Mouse (Mus musculus) heart, postnatal 14 days (tissue): ENCODE measurements at regions not wholly inside any gene's neighbourhood (a gene's known extent, or its start where the extent isn't known, plus 50 kb on each side); places are given as distances from the start of the nearest gene placed in this dataset.

ENCODE experiments used
- DNase-seq, 2 experiments: peaks; one replicate each; pipeline ENCODE4 v3.0.0; 2021 to 2022
- intact Hi-C: fragments of 180-260 bp; cut with DNase I; formaldehyde crosslinking; loops from one replicate; pipeline ENCODE4 v1.15.1; 2025

DNA sequence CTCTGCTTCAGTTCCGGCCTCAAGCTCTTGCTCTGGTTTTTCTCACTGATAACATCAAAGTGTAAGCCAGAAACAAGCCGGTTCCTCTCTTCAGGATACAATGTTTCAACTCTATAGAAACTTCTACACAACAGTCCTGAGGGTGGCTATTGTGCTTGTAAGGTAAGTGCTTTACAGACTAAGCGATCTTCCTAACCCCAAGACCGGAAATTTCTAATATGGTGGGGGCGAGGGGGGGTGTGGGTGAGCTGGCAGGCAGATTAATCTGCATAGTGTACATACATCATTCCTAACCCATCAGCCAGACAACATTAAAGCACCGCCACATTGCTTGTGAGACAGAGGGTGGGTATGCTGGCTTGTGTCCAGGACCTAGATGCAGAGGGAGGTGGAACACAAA is 200.8 kb downstream of the Uaca start:
- intact Hi-C loops, result no loop called here
- no peak for DNase-seq

DNA sequence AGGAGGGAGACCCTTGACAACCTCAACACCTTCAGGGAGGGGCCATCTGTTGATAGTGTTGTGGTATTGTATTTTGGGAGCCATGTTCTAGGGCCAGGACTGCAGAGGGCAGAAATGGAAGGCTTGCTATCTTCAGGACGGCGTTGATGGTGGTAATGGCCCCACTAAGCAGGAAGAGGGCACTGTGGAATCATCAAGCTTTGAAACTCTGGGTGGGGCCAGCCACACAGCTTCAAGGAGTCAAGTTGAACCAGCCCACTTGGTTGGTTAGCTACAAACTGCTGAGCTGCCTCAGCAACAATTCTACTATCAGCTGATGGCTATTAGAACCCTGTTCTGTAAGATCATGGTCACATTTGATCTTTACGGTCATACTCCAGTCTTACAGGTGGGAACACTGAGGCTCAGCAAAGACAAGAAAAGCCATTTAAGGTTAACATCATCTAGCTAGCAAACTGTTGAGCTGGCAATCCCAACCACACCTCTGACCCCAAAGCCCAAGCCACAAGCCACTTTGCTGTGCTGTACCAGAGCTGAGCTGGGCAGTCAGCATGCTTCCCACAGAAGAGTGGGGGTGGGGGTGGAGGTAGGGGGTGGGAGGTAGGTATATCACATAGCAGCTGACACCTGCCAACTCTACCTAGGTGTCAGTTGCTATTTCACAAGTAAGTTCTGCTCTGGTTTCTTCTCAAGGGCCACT is 203.9 kb downstream of the Uaca start:
- DNase-seq, result peak in 1 of 2 experiments; percentile 35
- intact Hi-C loops, result no loop called here

DNA sequence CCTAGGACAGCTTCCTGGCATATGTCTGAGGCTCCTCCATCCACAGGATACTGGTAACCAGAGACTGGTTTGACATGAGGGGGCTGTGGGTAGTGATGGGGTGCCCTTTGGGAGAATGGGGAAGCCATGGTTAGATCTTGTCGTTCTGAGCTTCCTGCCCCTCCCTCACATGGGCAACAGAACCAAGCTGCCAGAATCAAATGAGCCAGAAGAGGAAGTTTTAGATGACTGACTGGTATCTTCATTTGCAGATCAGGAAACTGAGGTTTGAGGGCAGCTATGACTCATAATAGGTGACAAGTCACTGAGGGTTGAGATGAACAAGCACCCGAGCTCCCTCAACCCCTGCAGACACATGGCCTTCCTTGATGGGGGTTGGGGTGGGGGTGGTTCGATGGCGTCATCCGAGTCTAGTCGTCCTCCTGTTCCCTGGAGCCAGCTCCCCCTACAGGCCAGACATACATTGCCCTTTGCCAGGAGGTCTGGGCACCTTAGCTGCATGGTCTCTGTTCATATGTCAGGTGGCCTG is 204.7 kb downstream of the Uaca start:
- intact Hi-C loops, result no loop called here
- peak; percentile 13 to 24 for DNase-seq

DNA sequence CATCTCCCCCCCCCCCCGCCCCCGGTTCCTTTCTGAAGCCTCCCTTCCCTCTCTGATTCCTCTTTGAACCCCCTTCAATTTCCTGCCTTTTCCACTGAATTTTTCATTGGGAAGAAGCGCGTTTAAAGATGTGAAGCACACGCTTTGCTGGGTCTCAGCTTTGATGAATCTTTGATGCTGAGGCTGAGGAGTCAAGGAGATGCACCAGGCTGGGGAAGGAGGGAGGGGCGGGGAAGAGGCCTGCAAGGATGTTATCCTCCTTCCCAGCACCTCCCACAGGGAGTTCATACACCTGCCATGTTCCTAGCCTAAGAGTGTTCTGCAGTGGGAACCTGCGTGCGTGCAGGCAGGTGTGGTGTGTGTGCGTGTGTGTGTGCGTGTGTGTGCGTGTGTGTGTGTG is 205.9 kb downstream of the Uaca start:
- intact Hi-C loops, result no loop called here
- DNase-seq, result no peak

DNA sequence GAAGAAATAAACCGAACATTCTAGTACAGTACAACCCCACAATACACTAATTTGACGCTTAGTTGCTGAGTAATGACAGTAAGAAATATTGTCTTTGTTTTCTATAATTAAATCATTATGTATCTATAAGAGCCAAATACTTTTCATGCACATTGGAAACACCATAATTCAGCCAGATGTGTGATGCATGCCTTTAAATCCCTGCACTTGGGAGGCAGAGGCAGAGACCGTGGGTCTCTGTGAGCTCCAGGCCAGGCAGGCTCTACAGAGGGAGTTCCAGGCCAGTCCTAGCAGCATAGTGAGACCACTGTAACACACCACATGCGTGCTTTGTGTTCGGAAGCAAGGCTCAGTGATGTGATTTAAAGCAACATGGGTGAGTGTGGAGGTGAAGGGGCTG is 208.2 kb downstream of the Uaca start:
- intact Hi-C loops, result no loop called here
- DNase-seq, result no peak

DNA sequence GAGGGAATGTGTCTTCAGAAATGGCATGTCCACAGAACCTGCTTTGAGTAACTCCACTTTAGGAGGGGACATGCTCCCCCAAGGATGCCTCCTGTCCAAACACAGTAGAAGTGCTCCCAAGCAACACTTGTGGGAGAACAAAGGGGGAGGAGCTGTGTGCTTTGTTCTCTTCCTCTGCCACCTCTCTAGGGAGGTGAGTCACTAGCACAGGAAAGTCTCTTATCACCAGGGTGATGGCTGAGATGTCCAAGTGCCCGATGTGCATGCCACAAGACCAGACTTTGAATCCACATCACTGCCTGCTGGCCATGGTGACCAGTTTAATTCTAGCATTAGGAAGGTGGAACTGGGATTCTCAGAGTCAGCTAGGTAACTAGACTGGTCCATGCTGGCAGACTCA is 214.1 kb downstream of the Uaca start:
- DNase-seq, result no peak

DNA sequence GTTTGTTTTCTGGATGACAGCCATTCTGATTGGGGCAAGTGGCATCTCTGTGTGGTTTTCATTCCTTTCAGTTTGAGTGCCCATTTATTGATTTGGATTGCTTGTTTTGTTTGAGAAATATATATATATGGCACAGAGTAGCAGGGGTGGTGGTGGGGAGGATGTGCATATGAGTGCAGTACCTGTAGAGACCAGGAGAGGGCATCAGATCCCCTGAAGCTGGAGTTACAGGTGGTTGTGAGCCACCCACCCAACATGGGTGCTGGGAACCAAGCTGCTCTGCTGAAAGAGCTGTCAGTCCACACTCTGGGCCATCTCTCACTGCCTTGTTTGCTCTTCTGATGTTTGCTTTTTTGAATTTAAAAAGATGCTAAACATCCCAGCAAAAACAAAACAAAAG is 216.7 kb downstream of the Uaca start:
- no peak for DNase-seq
- intact Hi-C loops, result no loop called here

More for the DNA sequence above, 214.1 kb downstream of the Uaca start:
- intact Hi-C loops, result no loop called here

DNA sequence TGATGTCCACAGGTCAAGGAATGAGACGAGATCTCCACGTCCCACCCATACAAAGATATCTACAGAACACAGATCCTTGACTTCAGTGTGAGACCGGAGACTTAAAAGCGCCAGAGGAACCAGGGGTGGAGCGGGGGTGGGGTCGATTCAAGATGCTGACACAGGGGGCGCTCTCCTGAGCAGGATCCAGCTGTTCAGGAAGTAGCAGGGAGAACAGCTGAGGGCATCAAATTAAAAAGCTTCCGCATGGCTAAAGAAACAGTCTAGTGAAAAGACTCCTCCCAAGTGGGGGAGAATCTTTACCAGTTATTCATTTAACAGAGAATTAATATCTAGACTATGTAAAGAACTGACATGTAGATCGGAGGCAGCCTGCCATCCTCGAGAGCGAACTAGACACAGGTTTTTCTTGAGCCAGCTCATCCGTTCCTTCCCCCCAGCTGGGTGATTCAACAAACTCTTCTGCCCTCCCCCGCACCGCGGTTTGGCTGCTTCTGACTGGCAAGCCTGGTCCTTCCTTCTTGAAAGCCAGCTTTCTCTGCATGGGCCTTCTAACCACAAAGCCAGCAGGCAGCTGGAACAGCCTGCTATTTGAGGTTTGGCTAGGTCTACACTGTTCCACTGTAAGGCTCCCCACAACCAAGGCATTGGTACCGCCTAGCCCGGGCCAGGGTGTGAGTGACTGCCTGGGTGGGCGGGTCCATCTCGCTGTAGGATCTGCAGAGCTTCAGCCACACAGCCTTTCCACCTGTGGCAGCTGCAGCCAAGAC is 218.6 kb downstream of the Uaca start:
- peak; percentile 42 to 55 for DNase-seq
- intact Hi-C loops, result no loop called here

DNA sequence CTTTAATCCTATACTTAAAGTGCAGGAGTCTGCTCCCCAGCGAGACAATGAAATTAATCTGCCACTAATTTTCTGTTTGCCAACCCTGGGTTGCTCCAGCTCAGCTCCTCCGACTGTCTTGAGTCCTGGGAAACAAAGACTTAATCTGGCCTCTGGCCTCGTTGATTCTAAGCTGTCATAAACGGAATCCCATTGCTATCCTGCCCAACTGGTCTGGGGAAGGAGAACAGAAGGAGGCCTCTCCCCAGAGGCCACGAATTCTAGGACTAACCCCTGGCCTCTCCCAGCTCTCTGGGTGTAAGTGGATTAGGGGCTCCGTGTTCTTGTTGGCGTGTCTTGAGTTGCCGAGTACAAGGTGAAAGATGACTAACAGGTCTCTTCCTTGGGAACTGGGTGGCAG is 219.8 kb downstream of the Uaca start:
- intact Hi-C loops, result no loop called here
- no peak for DNase-seq

DNA sequence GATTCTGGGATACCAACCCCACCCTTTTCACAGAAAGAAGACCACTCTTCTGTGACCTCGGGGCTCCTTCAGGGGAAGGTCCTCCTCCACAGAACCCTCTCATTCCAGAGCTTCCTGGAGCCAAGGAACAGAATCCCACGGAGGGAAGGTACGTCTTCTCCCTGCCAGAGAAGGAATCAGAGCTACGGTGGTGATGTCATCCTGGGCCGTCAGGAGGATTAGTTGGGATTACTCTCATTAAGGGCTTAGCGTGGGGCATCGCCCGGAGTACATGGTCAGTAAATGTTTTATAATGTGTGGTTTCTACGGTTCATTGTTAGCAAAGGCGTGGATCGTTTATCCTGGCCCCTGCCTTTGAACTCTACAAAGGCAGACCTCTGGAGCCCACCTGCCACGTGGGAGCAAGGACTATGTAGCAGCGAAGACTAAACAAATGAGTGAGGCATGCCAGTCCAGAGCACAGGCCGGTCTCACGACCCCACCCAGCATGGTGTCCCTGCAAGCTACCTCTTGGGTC is 221.1 kb downstream of the Uaca start:
- intact Hi-C loops, result no loop called here
- DNase-seq, result no peak

DNA sequence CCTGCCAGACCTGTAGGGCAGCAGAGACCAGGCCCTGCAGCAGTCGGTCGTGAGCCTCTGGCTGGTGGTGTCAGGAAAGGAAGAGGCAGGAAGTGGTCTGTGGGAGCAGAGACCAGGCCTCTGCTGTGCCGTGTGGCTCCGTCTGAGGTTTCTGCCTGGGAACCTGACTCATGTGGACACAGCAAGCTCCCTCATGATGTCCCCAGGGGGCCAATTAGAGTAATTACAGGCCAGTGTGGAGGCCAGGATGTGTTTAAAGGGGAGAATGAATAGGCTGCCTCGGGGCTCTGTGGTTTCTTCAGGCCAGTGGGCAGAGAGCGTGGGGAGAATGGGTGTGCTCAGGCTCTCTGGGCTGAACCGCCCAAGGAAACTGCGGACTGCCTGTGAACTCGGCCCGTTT is 222.3 kb downstream of the Uaca start:
- intact Hi-C loops, result no loop called here

DNA sequence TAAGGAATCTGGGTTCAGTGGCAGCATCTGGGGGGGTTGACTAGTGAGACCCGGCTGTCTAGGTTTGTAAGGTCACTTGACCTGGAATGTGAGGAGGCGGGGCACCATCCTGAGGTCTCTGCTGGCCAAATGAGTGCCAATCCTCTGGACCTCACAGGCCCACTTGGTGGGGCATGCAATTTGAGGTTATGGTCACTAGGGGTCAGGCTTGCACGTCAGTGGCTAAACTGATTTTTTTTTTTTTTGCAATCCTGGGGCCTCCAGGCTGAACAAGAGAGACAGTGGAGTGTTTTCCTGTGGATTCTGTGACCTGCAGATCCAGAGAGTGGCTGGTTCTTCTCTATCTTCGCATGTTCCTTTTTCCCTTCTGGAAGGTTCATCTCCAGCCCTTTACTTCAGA is 225.6 kb downstream of the Uaca start:
- peak in 1 of 2 experiments; percentile 52 for DNase-seq
- intact Hi-C loops, result loop anchor here (2.0 to 5.0 kb wide), 3 partner anchors 677 to 879 kb away; no protein-coding TSS in a partner anchor

More for the DNA sequence above, 222.3 kb downstream of the Uaca start:
- no peak for DNase-seq

DNA sequence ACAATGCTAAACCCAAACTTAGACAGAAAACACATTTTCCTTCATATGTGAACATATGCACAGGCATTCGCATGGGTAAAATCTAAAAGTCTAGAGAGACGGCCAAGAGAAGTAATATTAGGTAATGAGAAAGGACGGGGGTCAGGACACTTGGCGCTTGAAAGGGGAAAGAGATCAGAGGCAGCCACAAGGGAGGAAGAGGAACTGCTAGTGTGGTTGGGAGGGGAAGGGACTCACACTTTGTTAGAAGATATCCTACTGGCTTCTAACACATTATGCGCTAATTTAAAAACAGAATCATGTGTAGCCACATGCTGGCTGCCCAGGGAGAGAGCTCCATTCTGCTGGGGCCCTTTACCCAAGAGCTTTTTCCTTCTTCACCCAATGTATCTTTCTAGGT is 227.5 kb downstream of the Uaca start:
- no peak for DNase-seq
- intact Hi-C loops, result loop anchor here (2.0 to 5.0 kb wide), 3 partner anchors 675 to 877 kb away; no protein-coding TSS in a partner anchor

DNA sequence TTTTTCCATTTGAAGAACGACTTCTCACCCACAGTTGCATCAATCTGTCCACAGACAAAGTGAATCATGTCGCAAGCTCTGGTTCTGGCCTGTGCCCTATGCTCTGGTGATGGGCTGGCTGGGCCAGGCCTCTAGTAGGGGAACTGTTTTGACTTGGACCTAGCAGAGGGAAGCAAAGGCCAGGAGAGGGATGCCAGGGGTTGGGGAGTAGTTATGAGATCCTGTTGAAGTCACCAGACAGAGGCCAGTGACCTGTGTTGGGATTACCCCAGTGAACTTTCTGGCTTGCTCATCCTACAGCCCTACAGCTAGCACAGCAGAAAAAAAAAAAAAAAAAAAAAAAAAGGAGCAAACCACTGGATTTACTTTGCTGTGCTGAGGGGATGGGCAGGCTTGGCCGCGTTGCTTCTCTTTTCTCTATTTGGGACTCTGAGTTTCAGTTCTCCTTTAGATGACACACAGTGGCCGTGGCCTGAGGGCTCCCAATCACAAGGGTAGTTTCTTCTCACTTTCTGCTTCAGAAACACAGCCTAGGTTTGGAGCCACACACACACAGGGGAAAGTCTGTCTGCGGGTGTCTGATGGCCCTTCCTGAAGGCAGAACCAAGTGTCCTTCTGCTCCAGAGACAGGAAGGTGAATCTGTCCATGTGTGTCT is 228.2 kb downstream of the Uaca start:
- intact Hi-C loops, result loop anchor here (5.0 kb wide), 1 partner anchor 675 kb away; no protein-coding TSS in a partner anchor
- DNase-seq, result no peak

DNA sequence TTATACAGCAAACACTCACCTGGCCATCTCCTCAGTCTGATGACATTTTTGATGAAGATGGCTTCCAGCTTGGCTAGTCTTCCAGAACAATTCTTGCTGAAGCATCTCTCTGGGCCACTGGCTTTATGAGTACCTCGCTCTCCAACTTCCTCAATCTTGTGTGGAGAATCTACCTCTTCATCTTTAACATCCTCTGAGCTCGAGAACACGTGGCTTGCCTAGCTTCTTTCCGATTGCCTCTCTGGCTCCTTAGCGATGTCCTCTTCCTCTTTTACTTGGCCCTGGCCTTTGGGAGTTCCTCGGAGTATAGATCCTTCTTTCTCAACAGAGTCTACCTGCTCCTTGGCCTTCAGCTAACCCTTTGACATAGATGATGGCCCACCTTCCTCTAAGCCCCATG is 231.0 kb downstream of the Uaca start:
- intact Hi-C loops, result no loop called here
- DNase-seq, result no peak

DNA sequence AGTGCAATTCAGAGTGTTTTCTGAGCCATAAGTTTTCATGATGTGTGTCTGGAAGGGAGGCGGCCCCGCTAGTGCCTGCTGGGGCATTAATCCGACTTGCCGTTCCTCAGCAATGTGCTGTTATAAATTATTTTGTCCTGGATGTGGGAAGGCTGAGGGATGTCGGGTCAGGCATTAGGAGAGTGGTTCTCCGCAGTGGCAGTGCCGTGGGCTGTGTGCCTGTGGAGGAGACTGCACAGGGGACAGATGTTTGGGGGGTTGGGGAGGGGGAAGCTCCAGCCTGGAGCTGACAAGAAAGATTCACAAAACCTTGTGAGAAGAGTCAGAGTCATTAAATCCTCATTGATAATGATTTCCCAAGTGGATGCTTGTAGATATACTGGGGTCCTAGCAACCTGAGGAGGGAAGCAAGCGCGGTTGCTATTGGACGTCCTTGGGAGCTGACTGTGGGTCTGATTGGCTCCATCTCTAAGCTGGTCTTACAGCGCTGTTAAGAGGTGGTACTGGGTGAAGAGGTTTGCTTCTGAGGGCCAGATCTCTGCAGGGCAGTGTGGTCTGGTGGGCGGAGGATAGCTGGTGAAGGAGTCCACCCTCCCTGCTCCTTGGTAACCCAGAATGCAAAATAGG is 234.5 kb downstream of the Uaca start:
- intact Hi-C loops, result no loop called here
- DNase-seq, result no peak

DNA sequence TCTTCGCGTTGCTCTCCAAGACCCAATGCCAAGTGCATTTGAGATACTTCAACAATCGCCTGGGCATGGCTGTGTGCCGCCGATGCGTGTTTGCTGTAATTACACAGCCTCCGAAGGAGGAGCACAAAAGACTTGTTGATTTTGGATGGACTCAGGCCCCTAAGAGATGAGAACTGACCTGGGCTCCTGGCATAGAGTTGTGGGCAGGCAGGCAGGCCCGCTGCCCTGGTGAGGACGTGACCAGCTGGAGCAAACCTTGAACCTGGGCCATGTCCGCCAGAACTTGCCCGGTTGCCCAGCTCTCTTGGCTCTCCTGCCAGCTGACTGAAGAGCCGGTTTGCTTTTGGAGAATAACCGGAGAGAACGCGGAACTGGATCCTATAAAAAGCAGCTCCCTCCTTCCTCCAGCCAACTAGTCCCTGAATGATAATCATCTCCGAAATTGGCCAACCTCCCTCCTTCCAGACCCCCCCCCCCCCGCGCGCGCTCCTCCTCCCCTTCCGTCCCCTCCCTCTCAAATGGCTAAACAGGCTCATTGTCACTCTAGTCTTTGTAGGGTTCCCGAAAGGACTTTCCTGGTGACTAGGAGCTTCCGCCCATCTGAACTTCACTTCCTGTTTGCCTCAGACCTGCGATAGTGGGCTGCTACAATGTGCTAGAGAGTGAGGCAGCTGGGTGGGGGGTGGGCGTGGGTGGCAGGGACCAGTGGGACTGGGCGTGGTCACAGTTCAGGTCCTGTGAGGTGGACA is 237.5 kb downstream of the Uaca start:
- DNase-seq, result peak; percentile 35 to 41
- intact Hi-C loops, result no loop called here

DNA sequence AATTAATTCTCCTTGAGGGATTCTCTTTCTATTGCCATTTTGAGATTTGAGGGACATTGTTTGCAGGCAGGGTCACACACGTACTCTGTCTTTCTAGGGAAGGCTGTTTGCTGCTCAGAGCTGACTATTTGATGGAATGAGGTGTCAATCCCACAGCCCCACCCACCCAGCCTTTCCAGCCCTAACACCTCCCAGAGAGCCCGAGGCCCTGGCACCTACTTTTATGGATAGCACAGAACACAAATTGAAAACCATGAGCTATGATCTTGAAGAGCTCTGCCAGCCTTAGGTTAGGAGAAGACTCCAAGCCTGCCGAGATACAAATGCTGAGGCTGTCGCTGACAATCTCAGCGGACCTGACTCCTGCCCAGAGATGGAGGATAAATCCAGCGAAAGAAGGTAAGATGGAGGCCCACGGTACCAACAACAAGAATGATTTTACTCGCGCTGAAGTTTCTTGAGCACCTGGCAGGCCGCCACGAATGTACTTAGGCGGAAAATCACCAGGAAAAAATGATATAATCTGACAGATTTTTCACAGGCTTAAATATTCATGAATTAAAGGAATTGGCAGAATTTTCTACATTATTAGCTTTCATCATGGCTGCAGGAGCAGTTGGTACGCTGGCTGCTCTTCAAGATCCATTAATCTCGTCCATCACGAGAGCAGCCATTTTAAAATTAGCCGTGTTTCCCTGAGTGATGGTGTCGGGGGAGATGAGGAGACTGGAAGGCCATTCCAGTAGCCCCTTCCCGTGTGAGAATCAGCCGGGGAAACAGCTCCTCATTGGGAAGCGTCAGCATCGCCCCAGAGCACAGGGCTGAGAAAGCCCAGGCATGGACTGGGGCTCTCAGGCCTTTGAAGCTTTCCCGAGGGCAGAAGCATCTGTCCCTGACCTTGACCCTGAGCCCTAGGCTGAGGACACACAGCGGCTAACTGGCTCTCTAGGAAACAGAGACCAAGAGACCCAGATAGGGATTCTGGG is 238.4 kb downstream of the Uaca start:
- intact Hi-C loops, result no loop called here
- DNase-seq, result no peak

DNA sequence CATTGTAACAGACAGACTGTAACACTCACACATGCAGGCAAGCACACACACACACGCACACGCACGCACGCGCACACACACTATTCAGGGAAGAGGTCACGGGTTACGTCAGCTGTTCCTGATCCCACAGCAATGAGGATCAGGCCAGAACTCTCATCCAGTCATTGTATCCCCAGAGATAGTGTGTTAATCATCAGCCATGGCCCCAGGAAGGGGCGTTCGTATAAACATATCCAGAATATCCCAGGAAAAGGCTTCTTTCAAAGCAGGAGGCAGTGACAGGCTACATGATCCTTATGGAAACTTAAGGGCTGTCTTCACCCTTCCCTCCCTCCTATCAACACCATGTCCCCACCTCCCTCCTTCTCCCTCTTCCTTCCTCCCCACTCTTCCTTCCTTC is 239.3 kb downstream of the Uaca start:
- intact Hi-C loops, result no loop called here
- no peak for DNase-seq
